Mouse (Mus musculus) megakaryocyte progenitor cell, adult 5-6 weeks (primary cell): ENCODE data around the gene Serpina7. TPM values are rescaled to one million over a fixed set of nuclear protein-coding genes. Genes with fewer than 3 reads are reported as not detected.

Source experiments
- ATAC-seq: replicated peaks from 2 replicates; pipeline ENCODE4 v1.8.0; 2016; ENCODE audit warnings: mild to moderate bottlenecking, moderate TSS enrichment, inconsistent platforms; ENCODE audit not compliant: poor library complexity
- total RNA-seq, 2 experiments: library from RNA; stranded (forward) in 1 of 2; stranded (reverse) in 1 of 2; fragments of 157-497, 149-512 nt in 1 of 2; fragments of 200-1000 nt in 1 of 2; gene quantifications; 2 replicates each; pipeline versions ENCODE4 v1.2.3 to v1.2.4; 2015 to 2017

Gene Serpina7
- not detected in 2 replicates for total RNA-seq (2015)
- not detected in 2 replicates for total RNA-seq (2017)

- ATAC-seq: no peak
Observed at GRCm38 (mm10) chrX:139085077-139085476, at the start of gene Serpina7. Gene Serpina7, minus strand, starts transcription at chrX:139085236.

- ATAC-seq: no peak
Observed at GRCm38 (mm10) chrX:139134031-139134430, 49.0 kb upstream of the Serpina7 start.

- no peak for ATAC-seq
Observed at GRCm38 (mm10) chrX:139097197-139097596, 12.2 kb upstream of the Serpina7 start.

- no peak for ATAC-seq
Observed at GRCm38 (mm10) chrX:139085943-139086342, 907 bp upstream of the Serpina7 start, which contains the start of gene 4930513O06Rik. Gene 4930513O06Rik, plus strand, starts transcription at chrX:139086243.

GRCm38 (mm10) chrX:139078493-139078892 lies 6.5 kb downstream of the Serpina7 start:
- no peak for ATAC-seq

- no peak for ATAC-seq
Observed at GRCm38 (mm10) chrX:139064078-139064477, 21.0 kb downstream of the Serpina7 start.

GRCm38 (mm10) chrX:139053149-139053548 lies 31.9 kb downstream of the Serpina7 start:
- ATAC-seq: no peak

GRCm38 (mm10) chrX:139051976-139052375 lies 33.1 kb downstream of the Serpina7 start:
- ATAC-seq: no peak

- ATAC-seq: no peak
Observed at GRCm38 (mm10) chrX:139041148-139041547, 43.9 kb downstream of the Serpina7 start.

- no peak for ATAC-seq
Observed at GRCm38 (mm10) chrX:139039314-139039713, 45.7 kb downstream of the Serpina7 start.

- no peak for ATAC-seq
Observed at GRCm38 (mm10) chrX:139037666-139038065, 47.4 kb downstream of the Serpina7 start.

Other genes starting within 250 kb of the Serpina7 start
- gene Nrk, start 170.8 kb downstream of the Serpina7 start, total RNA-seq (2015): 0.02 TPM in 1 of 2 replicates, not detected in the other
- not detected in 2 replicates for gene Nrk, start 170.8 kb downstream of the Serpina7 start, total RNA-seq (2017)
- not detected in 2 replicates for gene 4930513O06Rik, start 1.0 kb upstream of the Serpina7 start, total RNA-seq (2015)
- gene 4930513O06Rik, start 1.0 kb upstream of the Serpina7 start, total RNA-seq (2017): not detected in 2 replicates
- not detected in 2 replicates for gene 4933428M09Rik, start 94.0 kb upstream of the Serpina7 start, total RNA-seq (2015)
- gene 4933428M09Rik, start 94.0 kb upstream of the Serpina7 start, total RNA-seq (2017): not detected in 2 replicates
- 0.57 TPM in 1 of 2 replicates, not detected in the other for gene Mum1l1, start 124.8 kb upstream of the Serpina7 start, total RNA-seq (2015)
- 0.03 TPM in 1 of 2 replicates, not detected in the other for gene Mum1l1, start 124.8 kb upstream of the Serpina7 start, total RNA-seq (2017)
- not detected in 2 replicates for gene Trap1a, start 248.4 kb upstream of the Serpina7 start, total RNA-seq (2015)
- not detected in 2 replicates for gene Trap1a, start 248.4 kb upstream of the Serpina7 start, total RNA-seq (2017)